Mouse (Mus musculus) midbrain, embryonic 11.5 days (tissue): ENCODE measurements around the gene Dnm3. TPM values are rescaled to one million over a fixed set of nuclear protein-coding genes. Genes with fewer than 3 reads are reported as not detected.

Source experiments
- ATAC-seq: fragments of 200-750 bp; cut with Nextera tagmentation; 2 replicates; pipeline ENCODE4 v1.8.0; 2017; ENCODE audit warnings: moderate TSS enrichment, moderate library complexity; ENCODE audit not compliant: low FRiP score
- DNase-seq: peaks from one replicate; pipeline ENCODE4 v3.0.0; 2015; ENCODE audit warnings: low spot score; ENCODE audit errors: missing footprints
- H3K27ac ChIP-seq: fragments of 300-500 bp; sonication (generic); 2 replicates; pipeline ENCODE4 v1.5.1; 2014; ENCODE audit warnings: low read depth, low read length
- H3K27me3 ChIP-seq: fragments of 300-500 bp; sonication (generic); 2 replicates; pipeline ENCODE4 v1.6.1; 2014; ENCODE audit warnings: mild to moderate bottlenecking, low read length, moderate library complexity, mixed read lengths; ENCODE audit not compliant: control insufficient read depth, insufficient read depth
- H3K36me3 ChIP-seq: fragments of 300-500 bp; sonication (generic); 2 replicates; pipeline ENCODE4 v1.6.1; 2014; ENCODE audit warnings: mild to moderate bottlenecking, low read length, moderate library complexity, mixed read lengths; ENCODE audit not compliant: control insufficient read depth, insufficient read depth
- H3K4me1 ChIP-seq: fragments of 300-500 bp; sonication (generic); 2 replicates; pipeline ENCODE4 v1.6.1; 2014; ENCODE audit warnings: low read length; ENCODE audit not compliant: control insufficient read depth, insufficient read depth
- H3K4me2 ChIP-seq: fragments of 300-500 bp; sonication (generic); 2 replicates; pipeline ENCODE4 v1.6.1; 2014; ENCODE audit warnings: mild to moderate bottlenecking, moderate library complexity
- H3K4me3 ChIP-seq: fragments of 300-500 bp; sonication (generic); 2 replicates; pipeline ENCODE4 v1.5.1; 2014; ENCODE audit warnings: low read depth, low read length
- H3K9ac ChIP-seq: fragments of 300-500 bp; sonication (generic); 2 replicates; pipeline ENCODE4 v1.6.1; 2014; ENCODE audit warnings: low read length
- H3K9me3 ChIP-seq: fragments of 300-500 bp; sonication (generic); 2 replicates; pipeline ENCODE4 v1.6.1; 2016; ENCODE audit warnings: low read length; ENCODE audit not compliant: control insufficient read depth
- WGBS: fragments of 180-500 bp; shearing (Covaris S2); extraction: QIAGEN DNeasy Blood & Tissue Kit; methylation state at CpG from one replicate; pipeline ENCODE4 v1.1.7; 2014; 5-methylcytosine and 5-hydroxymethylcytosine counted together
- polyA plus RNA-seq: library from polyadenylated mRNA; unstranded; fragments of >200 nt; fragmentation: Nextera tagmentation; extraction: Ambion mirVana; gene quantifications from 2 replicates; pipeline ENCODE4 v1.2.1, GENCODE M21; 2014

The Dnm3 gene
- polyA plus RNA-seq, 1 experiment from 2014 or later = 5.6 TPM

GRCm38 (mm10) chr1:162294572-162294910 lies 183.3 kb downstream of the Dnm3 start:
- no peaks in the 10 kb centered on the region for H3K4me1 ChIP-seq
- 94% methylated on average over 4 of the region's 4 CpGs for WGBS
- ATAC-seq = no peak

GRCm38 (mm10) chr1:162293732-162294571 lies 183.9 kb downstream of the Dnm3 start:
- no peaks in the 10 kb centered on the region for H3K9me3 ChIP-seq
- H3K4me2 ChIP-seq = no peak overlapping the region
- no peak for ATAC-seq
- no peak overlapping the region for H3K4me3 ChIP-seq
- no peaks in the 10 kb centered on the region for H3K4me1 ChIP-seq
- WGBS = 84% methylated on average over 4 of the region's 4 CpGs
- no peak overlapping the region for H3K9ac ChIP-seq
- H3K27ac ChIP-seq = no peak overlapping the region
- no peaks in the 10 kb centered on the region for H3K36me3 ChIP-seq
- H3K27me3 ChIP-seq = no peaks in the 10 kb centered on the region
- no peak for DNase-seq

More at GRCm38 (mm10) chr1:162294572-162294910, 183.3 kb downstream of the Dnm3 start:
- Histone ChIP-seq H3K9ac (no peak overlapping the region), H3K27ac (no peak overlapping the region), H3K9me3 (no peaks in the 10 kb centered on the region), H3K4me3 (no peak overlapping the region), H3K27me3 (no peaks in the 10 kb centered on the region), H3K36me3 (no peaks in the 10 kb centered on the region), H3K4me2 (no peak overlapping the region)
- no peak for DNase-seq

- Histone ChIP-seq H3K4me2 (no peak overlapping the region), H3K27ac (no peak overlapping the region), H3K9me3 (no peaks in the 10 kb centered on the region), H3K27me3 (no peaks in the 10 kb centered on the region), H3K9ac (no peak overlapping the region), H3K36me3 (no peaks in the 10 kb centered on the region), H3K4me3 (no peak overlapping the region), H3K4me1 (peaks cover 3% of the 10 kb centered on the region; the same call in 1 of the 2 replicates)
- no peak for DNase-seq
- WGBS = 44% methylated on average over 6 of the region's 6 CpGs
- ATAC-seq = 0 out of 2 replicates have a peak, but pooled peaks have one; percentile 44
Observed at GRCm38 (mm10) chr1:162286910-162287309, 190.9 kb downstream of the Dnm3 start.

GRCm38 (mm10) chr1:162281981-162282381 lies 195.9 kb downstream of the Dnm3 start:
- Histone ChIP-seq H3K36me3 (no peaks in the 10 kb centered on the region), H3K27ac (no peak overlapping the region), H3K9ac (no peak overlapping the region), H3K4me2 (no peak overlapping the region), H3K4me1 (peaks cover 5% of the 10 kb centered on the region; the same call in 1 of the 2 replicates), H3K9me3 (no peaks in the 10 kb centered on the region), H3K4me3 (no peak overlapping the region), H3K27me3 (no peaks in the 10 kb centered on the region)
- ATAC-seq (peak; percentile 59; the same call in 1 of the 2 replicates), DNase-seq (peak; percentile 86)
- 20% methylated on average over 7 of the region's 7 CpGs for WGBS

GRCm38 (mm10) chr1:162280052-162280451 lies 197.8 kb downstream of the Dnm3 start:
- H3K27me3 ChIP-seq = no peaks in the 10 kb centered on the region
- H3K9me3 ChIP-seq = no peaks in the 10 kb centered on the region
- no peak overlapping the region for H3K27ac ChIP-seq
- no peak overlapping the region for H3K4me2 ChIP-seq
- H3K4me1 ChIP-seq = peaks cover 5% of the 10 kb centered on the region; the same call in 1 of the 2 replicates
- DNase-seq = no peak
- no peak for ATAC-seq
- WGBS = 92% methylated on average over 4 of the region's 4 CpGs
- no peak overlapping the region for H3K9ac ChIP-seq
- H3K4me3 ChIP-seq = no peak overlapping the region
- no peaks in the 10 kb centered on the region for H3K36me3 ChIP-seq

DNA sequence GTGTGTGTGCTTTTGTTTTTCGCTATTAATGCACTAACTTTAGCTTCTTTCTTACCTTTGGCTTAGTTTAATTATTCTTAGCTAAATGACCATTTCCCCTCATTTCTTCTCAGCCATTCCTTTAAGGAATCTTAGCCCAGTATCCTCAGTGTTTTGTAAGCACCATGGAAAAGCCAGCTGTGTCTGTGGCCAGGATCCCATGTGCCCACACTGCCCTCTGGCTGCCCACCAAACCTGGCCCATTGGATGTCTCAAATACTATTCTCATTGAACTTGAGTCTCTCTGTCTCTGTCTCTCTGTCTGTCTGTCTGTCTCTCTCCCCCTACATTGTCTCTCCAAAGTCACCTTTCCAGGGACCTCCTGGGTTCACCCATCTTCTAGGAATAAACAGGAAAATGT lies 201.8 kb downstream of the Dnm3 start:
- Histone ChIP-seq H3K36me3 (no peaks in the 10 kb centered on the region), H3K4me2 (no peak overlapping the region), H3K4me3 (no peak overlapping the region), H3K27ac (no peak overlapping the region), H3K9ac (no peak overlapping the region), H3K27me3 (no peaks in the 10 kb centered on the region), H3K4me1 (no peaks in the 10 kb centered on the region), H3K9me3 (no peaks in the 10 kb centered on the region)
- WGBS = 100% methylated on average over 1 of the region's 1 CpGs
- ATAC-seq (no peak), DNase-seq (no peak)

DNA sequence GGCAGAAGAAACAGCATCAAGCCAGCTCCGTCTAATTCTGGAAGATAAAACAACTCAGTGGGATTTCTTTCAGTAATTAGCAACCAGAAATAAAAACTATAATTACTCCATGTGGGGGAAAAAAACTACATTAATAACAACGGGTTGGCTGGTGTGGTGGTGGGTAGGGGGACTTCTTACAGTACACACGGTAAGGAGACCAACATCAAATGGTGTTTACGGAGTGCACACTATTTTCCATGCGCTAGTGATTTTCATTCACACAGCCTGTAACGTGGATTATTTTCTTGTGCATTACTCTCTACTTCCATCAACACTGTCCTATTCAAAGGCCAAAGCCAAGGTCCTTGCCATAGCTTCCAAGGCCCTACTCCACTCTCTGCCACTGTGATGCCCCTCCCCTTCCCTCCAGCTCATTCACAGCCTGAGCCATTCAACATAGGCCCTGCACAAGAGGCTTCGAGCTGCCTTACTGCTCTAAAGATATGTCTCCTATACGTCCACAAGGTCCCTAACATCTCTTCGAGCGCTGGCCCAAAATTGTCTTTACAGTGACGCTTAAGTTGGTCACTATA lies 203.1 kb downstream of the Dnm3 start:
- no peaks in the 10 kb centered on the region for H3K9me3 ChIP-seq
- no peak overlapping the region for H3K4me3 ChIP-seq
- H3K4me2 ChIP-seq = no peak overlapping the region
- no peak for ATAC-seq
- 89% methylated on average over 11 of the region's 11 CpGs for WGBS
- no peaks in the 10 kb centered on the region for H3K36me3 ChIP-seq
- DNase-seq = no peak
- H3K27ac ChIP-seq = no peak overlapping the region
- no peaks in the 10 kb centered on the region for H3K4me1 ChIP-seq
- H3K9ac ChIP-seq = no peak overlapping the region
- H3K27me3 ChIP-seq = no peaks in the 10 kb centered on the region

DNA sequence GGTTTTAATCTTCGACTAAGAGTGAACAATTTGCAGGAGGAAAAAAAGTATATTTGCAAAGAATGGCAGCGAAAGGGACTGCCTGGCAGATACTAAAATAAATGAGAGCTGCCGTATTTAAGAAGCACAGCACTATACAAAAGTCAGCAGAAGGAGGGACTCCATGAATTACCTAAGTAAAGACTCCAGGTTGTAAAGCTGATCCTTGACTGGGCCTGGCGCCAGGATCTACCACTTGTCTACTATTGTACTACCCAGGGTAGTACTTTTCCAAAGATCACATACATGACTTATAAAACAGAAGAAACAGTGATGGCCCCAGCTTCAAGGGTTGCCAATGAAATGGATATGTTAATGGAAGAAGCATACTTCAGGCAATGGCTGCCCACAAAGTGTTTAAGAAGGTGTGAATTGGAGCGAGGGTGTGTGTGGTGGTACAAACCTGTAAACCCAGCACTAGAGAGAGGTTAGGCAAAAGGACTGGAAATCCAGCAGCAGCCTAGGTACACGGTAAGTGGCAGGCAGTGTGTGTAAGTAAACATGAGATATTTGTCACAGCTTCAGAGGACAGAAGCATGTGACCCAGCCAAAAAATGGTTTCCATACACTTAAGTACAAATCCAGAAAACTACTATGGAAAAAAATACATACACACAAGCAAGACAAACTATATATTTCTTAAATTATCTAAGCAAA lies 220.8 kb downstream of the Dnm3 start:
- Histone ChIP-seq H3K4me2 (no peak overlapping the region), H3K4me3 (no peak overlapping the region), H3K9ac (no peak overlapping the region), H3K27ac (no peak overlapping the region), H3K9me3 (no peaks in the 10 kb centered on the region), H3K27me3 (no peaks in the 10 kb centered on the region), H3K36me3 (no peaks in the 10 kb centered on the region), H3K4me1 (no peaks in the 10 kb centered on the region)
- no peak for ATAC-seq
- WGBS = 90% methylated on average over 6 of the region's 6 CpGs
- DNase-seq = peak; percentile 75

DNA sequence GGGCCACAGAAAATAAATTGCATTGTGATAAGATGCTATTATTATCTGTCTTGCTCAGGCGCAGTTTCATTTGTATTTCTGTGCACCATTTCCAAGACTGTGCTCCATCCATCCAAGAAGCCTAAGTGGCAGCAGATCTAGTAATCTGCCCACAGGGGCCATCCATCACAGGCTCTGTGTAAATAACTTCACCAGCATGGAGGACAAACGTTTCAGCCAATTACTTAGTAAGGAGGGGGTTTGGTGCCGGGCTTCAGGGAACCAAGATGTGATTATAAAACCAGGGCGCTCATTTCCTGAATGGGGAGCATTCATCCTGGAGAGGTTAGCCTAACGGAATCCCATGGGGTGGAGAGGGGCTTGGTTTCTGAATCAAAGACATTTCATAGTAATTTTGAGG lies 222.9 kb downstream of the Dnm3 start:
- DNase-seq (peak; percentile 78), ATAC-seq (no peak)
- no peaks in the 10 kb centered on the region for H3K9me3 ChIP-seq
- no peaks in the 10 kb centered on the region for H3K36me3 ChIP-seq
- no peaks in the 10 kb centered on the region for H3K27me3 ChIP-seq
- no peak overlapping the region for H3K4me3 ChIP-seq
- no peak overlapping the region for H3K27ac ChIP-seq
- H3K9ac ChIP-seq = no peak overlapping the region
- WGBS = 52% methylated on average over 5 of the region's 5 CpGs
- no peaks in the 10 kb centered on the region for H3K4me1 ChIP-seq
- no peak overlapping the region for H3K4me2 ChIP-seq
